Mouse (Mus musculus) hindlimb bud, embryonic 11.5 days (tissue): ENCODE measurements around the gene Fbn1.

Experiments used
- DNase-seq: peaks from one replicate; pipeline ENCODE4 v3.0.0-alpha.2; 2012; ENCODE audit warnings: low read depth, low spot score; ENCODE audit errors: extremely low spot score

Gene Fbn1

DNA sequence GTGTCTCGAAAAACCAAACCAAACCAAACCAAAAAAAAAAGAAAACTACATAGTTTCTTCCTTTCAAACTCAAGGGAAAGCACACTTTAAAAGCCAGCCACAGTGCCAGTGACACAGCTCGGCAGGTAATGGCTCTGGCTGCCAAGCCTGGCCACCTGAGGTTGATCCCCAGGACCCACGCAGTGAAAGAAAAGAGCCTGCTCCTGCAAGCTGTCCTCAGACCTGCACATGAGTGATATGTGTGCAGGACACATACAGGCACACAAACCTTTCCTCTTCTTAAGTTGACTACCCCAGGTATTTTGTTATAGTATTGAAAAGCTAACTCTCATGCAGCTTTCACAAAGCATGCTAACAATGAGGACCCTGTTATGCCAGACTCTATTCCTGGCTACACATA, 107.7 kb downstream of the Fbn1 start:
- no peak for DNase-seq

DNA sequence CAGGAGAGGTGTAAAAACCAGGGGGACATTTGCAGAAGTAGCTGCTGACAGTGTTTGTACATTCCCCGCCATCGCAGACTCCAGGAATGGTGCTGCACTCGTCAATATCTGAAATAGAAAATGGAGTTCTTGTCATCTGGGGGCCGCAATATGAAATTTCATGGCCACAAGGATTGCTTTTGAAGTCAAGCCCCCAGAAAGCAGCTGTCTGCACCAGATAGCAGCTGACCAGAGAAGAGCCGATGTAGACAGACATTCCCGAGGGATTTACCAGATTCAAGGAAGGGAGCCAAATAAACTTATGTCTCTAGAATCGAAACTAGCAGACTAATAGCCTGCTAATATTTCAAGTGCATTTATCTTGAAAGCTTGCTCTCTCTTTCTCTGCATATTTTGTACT, 110.0 kb downstream of the Fbn1 start:
- DNase-seq = no peak

DNA sequence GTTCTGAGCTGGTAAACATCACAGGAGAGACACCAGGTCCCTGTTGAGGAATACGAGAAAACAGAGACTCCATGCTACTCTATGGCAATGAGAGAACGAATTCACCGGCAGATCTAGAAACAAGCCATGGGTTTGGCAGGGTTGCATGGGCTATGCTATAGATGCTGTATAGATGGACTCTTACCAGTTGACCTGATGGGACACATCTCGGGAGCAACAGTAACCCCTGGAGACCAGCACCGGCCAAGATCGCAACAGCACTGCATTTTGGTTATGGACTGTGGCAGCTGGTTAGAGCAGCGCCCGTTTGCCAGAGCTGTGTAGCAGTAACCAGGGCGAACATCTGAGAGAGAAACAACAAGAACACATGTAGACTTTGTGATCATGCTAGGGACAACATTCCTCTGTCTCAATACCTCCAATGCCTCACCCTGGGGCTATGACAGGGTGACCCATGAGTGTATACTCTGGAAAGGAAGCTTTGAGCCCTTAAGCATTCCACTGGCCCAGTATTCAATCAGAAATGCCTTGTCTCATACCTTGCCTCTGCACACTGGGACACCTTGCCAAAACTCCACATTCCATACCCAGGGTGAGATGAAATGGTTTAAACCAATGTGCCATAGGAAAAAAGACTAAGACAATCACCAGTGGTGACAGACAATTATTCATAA, 113.2 kb downstream of the Fbn1 start:
- DNase-seq = no peak

DNA sequence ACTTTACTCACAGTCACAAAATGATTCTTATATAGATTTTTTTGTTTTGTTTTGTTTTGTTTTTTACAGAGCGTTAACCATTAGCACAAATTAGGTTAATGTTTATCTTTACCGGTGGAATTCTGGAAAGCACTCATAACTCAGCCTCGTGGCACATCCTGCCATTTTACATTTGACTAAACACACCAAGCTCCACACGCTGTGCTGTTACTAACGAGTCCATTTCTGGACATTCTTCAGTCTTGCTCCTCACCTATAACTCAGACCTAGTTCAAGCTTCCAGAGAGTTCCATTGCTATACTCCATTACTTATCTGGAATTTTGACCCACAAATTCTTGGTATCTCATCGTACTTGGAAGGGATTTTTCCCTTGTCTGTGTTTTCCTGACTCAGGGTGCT, 116.2 kb downstream of the Fbn1 start:
- no peak for DNase-seq

DNA sequence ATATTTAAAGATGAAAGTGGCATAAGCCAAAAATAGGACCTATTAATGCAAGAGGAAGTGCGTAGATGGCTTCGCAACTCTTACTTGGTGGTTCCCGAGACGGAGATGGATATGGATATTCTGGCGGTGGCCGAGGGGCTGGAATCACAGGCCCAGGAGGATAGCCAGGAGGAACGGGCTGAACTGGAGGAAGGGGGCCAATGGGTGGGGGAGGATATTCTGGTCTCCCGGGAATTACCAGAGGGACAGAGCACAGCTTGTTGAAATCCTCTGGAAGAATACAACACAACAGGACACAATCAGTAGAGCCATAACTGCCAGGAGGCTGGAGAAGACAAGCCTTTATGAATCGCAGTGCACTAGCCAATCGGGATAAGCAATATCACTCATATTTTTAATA, 118.0 kb downstream of the Fbn1 start:
- DNase-seq = no peak

DNA sequence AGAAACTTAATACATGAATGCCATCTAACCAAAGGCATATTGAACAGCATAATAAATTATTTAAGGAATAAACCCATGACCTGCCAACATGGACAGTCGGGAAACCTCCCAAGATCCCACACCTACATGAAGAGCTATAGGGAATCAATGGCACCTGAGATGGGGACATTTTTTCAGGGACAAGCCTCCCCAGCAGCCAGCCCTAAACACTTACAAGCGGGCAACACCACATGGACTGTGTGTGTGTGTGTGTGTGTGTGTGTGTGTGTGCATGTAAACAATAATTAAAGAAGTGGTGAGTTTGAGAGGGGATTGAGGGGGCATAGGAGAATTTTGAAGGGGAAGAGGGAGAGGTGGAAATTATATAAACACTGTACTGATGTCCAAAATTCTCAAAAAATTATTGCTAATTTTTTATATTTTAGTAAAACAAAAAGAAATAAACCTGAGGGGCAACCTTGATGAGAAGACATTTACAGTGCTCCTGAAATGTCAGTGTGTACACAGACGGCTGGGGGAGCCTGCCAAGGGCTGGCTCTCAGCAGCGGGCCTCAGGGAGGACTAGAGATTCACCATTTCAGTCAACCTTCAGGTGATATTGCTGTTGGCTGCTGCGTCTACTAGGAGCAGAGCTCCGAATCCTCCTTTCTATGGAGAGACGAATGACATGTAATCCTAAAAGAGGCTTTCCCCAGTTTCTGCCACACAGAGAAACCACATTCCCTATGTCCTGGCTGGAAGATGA, 121.4 kb downstream of the Fbn1 start:
- DNase-seq = no peak

DNA sequence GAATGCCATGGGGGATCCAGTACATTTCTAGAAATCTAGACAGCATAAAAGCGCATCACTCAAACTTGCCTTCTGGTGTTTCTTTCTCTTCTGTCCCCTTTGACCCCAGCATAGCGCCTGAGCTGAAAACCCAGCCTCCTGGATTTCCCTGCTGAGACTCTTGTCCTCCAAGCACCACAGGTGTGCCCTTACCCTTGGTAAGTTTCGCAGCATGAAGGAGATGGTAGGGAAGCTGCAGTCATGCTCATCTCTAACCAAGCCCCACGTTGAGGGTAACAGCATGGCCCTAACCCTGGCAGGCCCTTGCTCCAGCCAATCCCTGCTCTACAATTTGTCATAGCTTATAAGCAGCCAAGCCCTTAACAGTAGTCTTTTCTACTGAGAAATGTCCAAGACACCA, 122.9 kb downstream of the Fbn1 start:
- DNase-seq = no peak

DNA sequence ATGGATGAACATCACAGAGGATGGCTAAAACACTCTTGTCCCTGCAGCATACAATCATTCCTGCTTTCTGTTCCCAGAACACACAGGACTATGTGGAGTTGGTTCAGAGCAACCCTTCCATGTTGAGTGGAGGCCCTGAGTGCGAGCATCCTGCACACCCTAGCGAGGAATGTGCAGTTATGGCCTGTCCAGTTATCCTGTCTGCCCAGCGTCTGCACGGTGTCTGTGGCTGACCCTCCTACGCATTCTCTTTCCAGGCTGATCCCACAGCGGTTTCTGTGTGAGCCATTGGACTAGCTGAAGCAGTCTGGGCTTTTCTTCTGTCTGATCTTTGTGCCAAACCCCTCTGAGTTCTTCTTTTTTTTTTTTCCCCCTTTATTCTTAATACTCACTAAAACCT, 123.4 kb downstream of the Fbn1 start:
- no peak for DNase-seq

DNA sequence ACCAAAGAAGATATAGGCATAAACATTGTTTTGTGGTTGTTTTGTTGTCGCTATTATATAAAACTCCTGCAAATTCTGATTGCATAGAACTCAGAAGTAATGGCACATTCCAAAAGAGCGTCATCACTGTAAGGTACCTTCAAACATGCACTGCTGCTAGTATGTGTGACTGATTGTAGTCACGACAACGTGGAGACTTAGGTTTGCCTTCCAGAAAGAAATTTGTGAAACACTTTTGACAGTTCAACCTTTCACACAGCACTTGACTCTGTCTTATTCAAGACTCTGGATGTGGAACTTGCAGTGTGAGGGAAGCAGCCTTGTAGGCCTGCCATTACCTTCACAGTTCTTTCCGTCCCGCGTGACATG, 124.5 kb downstream of the Fbn1 start:
- DNase-seq = no peak

DNA sequence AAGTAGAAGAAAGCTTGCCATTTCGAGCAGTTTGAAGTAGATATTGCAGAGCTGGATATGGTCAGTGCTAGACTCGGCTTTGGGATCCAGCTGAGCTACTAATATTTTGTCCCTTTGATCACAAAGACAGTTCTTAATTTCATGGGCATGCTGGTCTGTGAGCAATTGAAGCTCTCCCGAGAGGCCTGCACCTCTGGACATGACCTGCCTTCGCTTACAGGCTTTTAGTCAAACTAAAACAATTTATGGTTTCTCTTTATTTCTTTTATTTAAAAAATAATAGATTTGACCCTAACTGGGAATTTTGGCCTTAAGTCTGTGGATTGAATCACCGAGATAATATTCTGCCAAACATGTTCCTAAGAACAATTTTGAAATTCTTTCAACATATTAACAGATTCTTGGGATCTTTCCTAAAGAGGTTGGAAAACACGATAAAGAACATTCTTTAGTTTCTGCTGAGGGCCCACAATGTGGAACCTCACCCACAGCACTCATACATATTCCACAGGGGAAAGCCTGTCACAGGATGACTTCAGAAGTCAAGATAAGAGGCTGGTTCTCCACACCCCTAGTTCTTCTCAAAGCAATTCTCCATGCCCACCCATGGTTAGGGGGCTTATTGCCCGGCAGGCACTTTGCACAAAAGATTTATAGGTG, 125.0 kb downstream of the Fbn1 start:
- no peak for DNase-seq

DNA sequence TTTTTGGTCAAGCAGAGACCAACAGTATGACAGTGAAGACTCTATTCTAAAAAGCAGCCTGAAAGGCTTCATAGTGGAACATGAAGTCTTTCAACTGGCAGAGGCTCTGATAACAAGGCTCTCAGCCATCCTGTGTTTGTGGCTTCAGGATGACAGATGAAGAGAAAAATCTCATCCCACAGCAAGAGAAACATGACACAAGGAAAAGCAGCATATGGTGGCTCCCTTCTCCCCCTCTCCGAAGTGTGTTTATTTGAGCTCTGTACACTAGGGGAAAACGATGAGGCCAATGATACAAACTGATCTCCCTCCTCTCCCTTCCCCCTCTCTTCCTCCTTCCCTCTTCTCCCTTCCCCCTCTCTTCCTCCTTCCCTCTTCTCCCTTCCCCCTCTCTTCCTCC, 127.7 kb downstream of the Fbn1 start:
- DNase-seq = no peak

DNA sequence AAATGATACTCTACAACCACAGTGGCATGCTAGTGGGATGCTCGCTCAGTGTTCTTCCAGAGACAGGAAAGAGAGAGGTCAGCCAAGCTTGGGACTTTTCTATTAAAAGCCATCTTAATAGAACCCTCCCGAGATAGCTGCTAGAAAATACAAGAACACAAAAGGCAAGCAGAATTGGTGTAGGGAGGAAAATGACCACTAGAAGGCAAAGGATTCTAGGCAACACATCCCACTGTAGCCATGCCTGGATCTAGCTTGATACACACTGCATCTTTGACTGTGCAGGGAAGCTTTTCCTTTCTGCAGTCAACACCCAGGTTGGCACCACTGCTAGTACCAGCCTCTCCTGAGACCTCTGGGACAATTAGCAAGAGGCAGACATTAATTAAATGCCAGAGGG, 128.6 kb downstream of the Fbn1 start:
- DNase-seq = no peak

DNA sequence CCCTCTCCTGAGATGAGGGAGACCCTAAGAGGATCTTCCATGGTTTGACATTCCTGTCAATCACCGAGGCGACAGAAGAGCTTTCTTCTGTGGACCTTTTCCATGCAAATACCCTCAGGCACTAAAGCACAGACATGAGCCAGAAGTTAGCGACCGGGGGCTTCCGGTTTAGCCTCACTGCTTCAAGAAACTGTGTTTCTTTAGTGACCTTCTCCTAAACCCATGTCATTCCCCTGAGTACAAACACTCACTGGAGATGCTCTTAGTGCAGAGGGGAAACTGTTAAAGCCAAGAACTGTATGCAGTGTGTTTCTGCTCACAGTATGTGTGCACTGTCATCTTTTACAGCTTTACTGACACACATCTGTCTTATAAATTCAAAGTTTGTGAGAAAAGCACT, 131.9 kb downstream of the Fbn1 start:
- DNase-seq = no peak

DNA sequence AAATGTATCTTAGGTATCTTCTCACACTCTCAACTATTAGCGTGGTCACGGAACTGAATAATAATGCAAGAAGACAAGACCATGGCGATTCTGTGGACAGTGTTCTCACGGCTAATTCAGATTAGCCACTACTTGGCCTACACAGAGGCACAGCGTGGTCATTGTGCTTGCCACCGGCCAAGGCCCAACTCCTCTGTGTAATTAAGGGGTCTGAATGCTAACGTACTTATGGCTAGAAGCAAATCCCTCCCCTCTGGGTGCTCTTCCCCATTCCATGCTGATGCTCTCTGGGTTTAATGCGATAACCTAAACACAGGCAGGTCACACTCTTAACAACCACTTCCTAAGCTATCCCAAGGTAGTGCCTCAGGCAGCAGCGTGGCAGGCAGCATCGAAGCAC, 132.5 kb downstream of the Fbn1 start:
- no peak for DNase-seq

DNA sequence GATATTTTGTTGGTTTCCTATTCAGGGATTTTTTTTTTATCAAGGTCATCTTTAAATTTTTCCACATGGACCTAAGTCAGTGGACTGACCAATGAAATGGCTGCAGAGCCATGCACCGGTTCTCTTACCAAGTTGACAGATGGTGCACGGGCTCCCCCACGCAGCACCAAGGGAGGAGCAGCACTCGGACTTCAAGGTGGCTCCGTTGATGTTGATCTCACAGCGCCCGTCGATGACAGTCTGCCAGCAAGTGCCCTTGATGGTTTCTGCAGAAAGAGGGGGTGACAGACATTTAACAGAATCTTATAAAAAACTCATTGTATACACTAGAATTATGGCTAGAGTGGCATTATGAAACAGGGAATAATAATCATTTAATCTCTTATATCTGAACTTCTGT, 138.1 kb downstream of the Fbn1 start:
- no peak for DNase-seq

DNA sequence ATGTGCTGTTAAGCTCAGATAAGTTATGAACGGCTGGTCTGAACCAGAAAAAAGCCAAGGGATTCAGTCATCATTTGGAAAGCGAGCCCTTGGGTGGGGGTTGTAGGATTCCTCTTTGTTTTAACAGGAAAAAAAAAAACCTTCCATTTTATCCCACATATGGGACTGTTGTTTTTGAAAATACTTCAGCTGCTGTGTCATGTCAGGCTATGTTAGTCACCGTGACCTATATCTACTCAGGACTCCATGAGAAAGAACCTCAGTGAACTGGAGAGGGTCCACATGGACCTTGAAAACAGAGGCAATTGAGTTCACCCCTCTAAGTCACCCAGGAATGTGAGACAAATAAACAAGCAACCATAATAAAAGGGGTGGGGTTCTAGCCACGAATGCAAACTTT, 139.2 kb downstream of the Fbn1 start:
- no peak for DNase-seq

DNA sequence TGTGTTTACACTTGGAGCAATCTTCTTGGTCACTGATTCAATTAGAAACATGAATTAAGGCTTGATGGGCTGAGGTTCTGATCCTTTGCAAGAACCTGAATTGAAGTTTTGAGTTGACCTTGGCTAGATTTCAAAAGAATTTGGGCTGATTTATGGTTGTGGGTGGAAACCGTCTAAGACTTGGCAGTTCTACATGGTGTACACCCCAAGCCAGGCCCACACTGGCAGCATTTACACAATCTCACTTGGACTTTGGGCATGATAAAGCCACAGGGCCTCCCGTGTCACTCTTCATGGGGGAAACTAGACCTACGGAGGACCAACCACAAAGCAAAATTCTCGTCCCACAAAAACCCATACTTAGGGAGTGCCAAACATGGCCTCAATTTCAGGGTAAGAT, 146.1 kb downstream of the Fbn1 start:
- no peak for DNase-seq

DNA sequence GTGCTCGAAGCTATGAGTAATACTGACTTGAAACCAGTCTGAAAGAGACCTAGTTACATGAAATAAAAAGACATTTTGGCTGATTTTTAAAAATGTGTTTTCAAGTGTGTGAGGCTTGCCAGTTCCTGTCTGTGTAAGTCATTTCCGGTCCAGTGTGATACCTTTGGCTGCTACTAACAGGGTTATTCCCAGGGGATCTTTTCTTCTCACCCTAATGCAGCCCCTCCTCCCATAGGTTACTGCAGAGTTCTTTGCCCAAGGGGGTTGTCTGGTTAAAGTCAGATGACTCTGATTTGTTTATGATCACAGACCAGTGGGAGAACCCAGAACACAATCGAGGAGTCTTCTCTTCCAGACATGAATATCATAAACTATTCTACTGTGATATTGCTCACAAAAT, 151.3 kb downstream of the Fbn1 start:
- no peak for DNase-seq

DNA sequence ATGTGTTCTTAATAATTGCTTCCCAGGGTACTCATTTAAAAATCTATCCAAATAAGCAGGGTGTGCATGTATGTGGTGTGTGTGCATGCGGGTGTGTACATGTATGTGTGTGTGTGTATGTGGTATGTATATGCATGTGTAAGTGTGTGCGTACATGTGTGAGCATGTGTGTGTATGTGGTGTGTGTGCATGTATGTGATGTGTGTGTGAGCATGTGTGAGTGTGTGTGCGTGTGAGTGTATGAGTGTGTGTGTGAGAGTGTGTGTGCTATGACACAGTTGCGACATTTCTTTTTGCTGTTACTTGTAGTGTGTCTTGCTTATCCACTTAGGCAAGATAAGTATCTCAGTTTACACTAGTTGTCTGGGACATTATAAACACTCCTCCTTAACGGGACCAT, 151.7 kb downstream of the Fbn1 start:
- no peak for DNase-seq

DNA sequence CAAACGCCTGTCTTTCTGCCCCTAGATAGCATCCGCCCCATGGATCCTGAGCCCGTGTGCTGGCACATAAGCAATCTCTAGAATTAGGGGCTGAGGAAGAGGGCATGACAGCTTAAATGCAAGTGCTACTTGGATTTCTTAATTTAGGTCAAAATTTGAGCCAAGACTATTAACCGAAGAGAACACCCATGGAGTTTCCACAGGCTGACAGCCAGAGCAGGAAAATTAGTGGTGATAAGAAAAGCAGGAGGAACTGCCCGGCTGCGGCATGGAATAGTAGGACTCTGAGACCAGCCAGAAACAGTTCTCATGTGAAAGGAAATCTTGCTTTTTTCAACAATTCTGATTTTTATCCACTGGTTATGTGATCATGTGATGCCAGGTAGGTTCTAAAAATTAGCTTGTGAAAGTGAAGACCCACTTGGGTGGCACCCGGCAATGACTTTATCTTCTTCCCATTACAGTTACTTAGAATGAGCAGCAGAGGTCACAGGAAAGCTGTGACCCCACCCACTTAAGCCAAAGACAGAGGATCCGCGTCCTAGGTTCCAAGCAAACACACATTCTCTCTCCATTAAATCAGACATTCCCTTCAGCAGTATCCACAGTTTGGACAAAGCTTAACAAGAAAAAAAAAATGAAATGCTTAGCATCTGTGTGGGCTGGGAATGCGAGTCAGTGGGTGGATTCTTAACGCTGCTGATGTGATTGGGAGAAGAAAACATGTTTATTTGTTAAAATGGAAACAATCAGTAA, 152.4 kb downstream of the Fbn1 start:
- no peak for DNase-seq

DNA sequence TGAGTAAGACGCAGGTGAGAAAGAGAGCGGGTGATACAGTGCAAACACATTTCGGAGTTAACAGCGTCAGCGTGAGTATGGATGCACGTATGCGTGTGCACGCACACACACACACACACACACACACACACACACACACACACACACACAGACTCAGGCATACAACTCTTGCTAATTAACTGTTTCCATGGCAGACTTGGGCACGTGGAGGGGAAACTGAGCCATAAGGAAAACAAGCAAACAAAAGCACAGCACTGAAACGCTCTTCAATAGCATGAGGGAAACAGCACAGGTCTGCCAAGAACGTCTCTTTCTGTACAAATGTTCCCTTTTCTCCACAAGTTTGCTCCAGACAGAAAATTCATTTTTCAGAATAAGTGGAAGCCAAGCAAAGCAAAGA, 153.2 kb downstream of the Fbn1 start:
- no peak for DNase-seq

DNA sequence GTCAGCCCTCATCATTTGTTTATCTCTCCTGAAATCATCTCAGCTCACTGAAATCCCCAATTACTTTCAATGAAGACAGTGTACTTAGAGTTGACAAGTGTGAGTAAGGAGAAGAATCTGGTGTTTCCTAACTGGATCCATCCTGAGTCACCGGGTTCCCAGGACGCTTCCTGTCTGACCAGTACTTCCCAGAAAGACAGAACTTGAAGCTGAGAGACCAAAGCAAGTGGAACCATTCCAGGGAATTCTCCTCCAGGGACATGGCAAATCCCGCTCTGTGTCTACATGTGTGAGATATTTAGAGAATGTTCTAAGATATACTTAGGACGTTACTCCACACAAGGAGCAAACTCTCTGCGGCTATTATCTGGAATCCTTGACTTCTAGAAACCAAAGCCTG, 158.6 kb downstream of the Fbn1 start:
- no peak for DNase-seq
